Mouse (Mus musculus) kidney, adult 2 months (tissue): Measurements from ENCODE around the gene Foxp1. TPM values are rescaled to one million over a fixed set of nuclear protein-coding genes. Genes with fewer than 3 reads are reported as not detected.

Experiments
- DNase-seq: peaks from one replicate; pipeline ENCODE4 v3.0.0; 2021
- H3K27ac ChIP-seq: fragments of 200-500 bp; 2 replicates; pipeline ENCODE4 v1.5.1; 2012; ENCODE audit warnings: low read depth, low read length, control low read depth, inconsistent platforms; ENCODE audit not compliant: insufficient read depth
- H3K27me3 ChIP-seq: fragments of 200-500 bp; replicated peaks from 2 replicates; pipeline ENCODE4 v1.6.1; 2012; ENCODE audit warnings: mild to moderate bottlenecking, moderate library complexity, low read length, inconsistent platforms; ENCODE audit not compliant: control insufficient read depth, insufficient read depth
- H3K36me3 ChIP-seq: fragments of 200-500 bp; 2 replicates; pipeline ENCODE4 v1.6.1; 2012; ENCODE audit warnings: mild to moderate bottlenecking, moderate library complexity, low read length, inconsistent platforms; ENCODE audit not compliant: control insufficient read depth, insufficient read depth
- H3K4me1 ChIP-seq: fragments of 200-500 bp; 2 replicates; pipeline ENCODE4 v1.6.1; 2011; ENCODE audit warnings: low read length; ENCODE audit not compliant: control insufficient read depth, insufficient read depth
- H3K4me3 ChIP-seq: fragments of 200-500 bp; 2 replicates; pipeline ENCODE4 v1.5.1; 2011; ENCODE audit warnings: mild to moderate bottlenecking, low read depth, low read length, control low read depth; ENCODE audit not compliant: insufficient read depth
- CTCF ChIP-seq: fragments of 200-500 bp; conservative IDR thresholded peaks from 2 replicates; pipeline ENCODE4 v1.5.1; 2011; ENCODE audit warnings: low read depth, mild to moderate bottlenecking, control low read depth, low read length, moderate library complexity, mixed read lengths; ENCODE audit not compliant: insufficient read depth, insufficient read length
- POLR2A ChIP-seq: fragments of 200-500 bp; IDR thresholded peaks from one replicate; pipeline ENCODE4 v1.6.1; 2011; ENCODE audit warnings: low read depth, low read length, control low read depth
- WGBS: fragments of 180-500 bp; shearing (Covaris S2); methylation state at CpG from one replicate; pipeline ENCODE4 v1.1.7; 2018; 5-methylcytosine and 5-hydroxymethylcytosine counted together
- polyA plus RNA-seq: library from polyadenylated mRNA; depleted of rRNA; stranded (reverse); fragments of >200 nt; gene quantifications from 2 replicates; pipeline ENCODE4 v1.2.3, GENCODE M21; 2012

The Foxp1 gene
- polyA plus RNA-seq, 1 experiment = 32.8 TPM

DNA sequence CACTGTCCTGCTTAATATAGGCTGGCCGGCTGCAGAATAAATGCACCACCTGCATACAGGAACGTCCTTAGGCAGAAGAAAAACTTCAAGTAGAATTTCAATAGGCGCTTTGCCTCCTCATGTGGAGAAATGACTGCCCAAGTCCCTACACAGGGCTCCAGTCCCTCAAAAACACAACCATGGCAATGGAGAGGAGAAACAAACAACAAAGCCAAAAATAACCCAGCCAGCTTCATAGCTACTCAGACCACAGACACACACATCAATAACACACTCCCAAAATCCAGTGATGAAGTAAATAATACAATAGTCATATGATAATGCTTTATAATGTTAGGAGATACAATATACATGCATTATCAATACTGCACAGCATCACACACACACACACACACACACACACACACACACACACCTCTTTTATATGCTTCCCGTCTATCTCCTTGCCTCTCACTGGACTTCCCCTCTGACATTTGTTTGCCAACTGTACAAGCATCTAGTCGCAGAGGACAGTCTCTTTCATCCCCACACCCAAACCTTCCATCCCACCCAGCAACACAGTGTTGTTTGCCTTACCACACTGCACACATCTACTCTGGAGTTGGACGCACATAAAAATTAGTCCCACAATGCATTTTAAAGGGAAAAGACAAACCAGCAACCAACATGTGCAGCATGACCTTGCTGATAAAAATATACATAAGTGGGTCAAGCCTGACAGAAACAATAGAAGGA lies 162.6 kb downstream of the Foxp1 start:
- no peak for DNase-seq
- no peak overlapping the region for H3K4me3 ChIP-seq
- 78% methylated on average over 6 of the region's 6 CpGs for WGBS

GRCm38 (mm10) chr6:99359036-99359698 lies 163.4 kb downstream of the Foxp1 start:
- no peak for DNase-seq

More for the DNA sequence above, 162.6 kb downstream of the Foxp1 start:
- H3K4me1 ChIP-seq = no peaks in the 10 kb centered on the region
- no peaks in the 10 kb centered on the region for H3K27me3 ChIP-seq
- no peaks in the 10 kb centered on the region for H3K36me3 ChIP-seq
- no peak overlapping the region for H3K27ac ChIP-seq
- no peak for TF ChIP-seq CTCF

GRCm38 (mm10) chr6:99357931-99358330 lies 164.6 kb downstream of the Foxp1 start:
- WGBS = 91% methylated on average over 2 of the region's 2 CpGs
- DNase-seq = no peak
- no peaks in the 10 kb centered on the region for H3K36me3 ChIP-seq
- H3K27me3 ChIP-seq = no peaks in the 10 kb centered on the region
- no peak overlapping the region for H3K27ac ChIP-seq
- no peak for TF ChIP-seq CTCF
- TF ChIP-seq POLR2A = no peak
- H3K4me1 ChIP-seq = no peaks in the 10 kb centered on the region
- no peak overlapping the region for H3K4me3 ChIP-seq

More at GRCm38 (mm10) chr6:99359036-99359698, 163.4 kb downstream of the Foxp1 start:
- 81% methylated on average over 9 of the region's 9 CpGs for WGBS
- Histone ChIP-seq H3K27ac (no peak overlapping the region), H3K36me3 (no peaks in the 10 kb centered on the region), H3K4me3 (no peak overlapping the region), H3K4me1 (no peaks in the 10 kb centered on the region), H3K27me3 (no peaks in the 10 kb centered on the region)
- TF ChIP-seq CTCF (no peak), POLR2A (no peak)

- 85% methylated on average over 2 of the region's 2 CpGs for WGBS
- no peak overlapping the region for H3K27ac ChIP-seq
- H3K27me3 ChIP-seq = no peaks in the 10 kb centered on the region
- no peak for DNase-seq
- H3K4me1 ChIP-seq = no peaks in the 10 kb centered on the region
- H3K4me3 ChIP-seq = no peak overlapping the region
- H3K36me3 ChIP-seq = no peaks in the 10 kb centered on the region
- TF ChIP-seq CTCF = no peak
- TF ChIP-seq POLR2A = no peak
Measured at GRCm38 (mm10) chr6:99354338-99354737, 168.2 kb downstream of the Foxp1 start.

- DNase-seq = no peak
- Histone ChIP-seq H3K4me3 (no peak overlapping the region), H3K4me1 (no peaks in the 10 kb centered on the region), H3K27ac (no peak overlapping the region), H3K27me3 (no peaks in the 10 kb centered on the region), H3K36me3 (no peaks in the 10 kb centered on the region)
- TF ChIP-seq POLR2A (no peak), CTCF (no peak)
- 87% methylated on average over 2 of the region's 2 CpGs for WGBS
Measured at GRCm38 (mm10) chr6:99353441-99353840, 169.1 kb downstream of the Foxp1 start.

GRCm38 (mm10) chr6:99350566-99350965 lies 172.0 kb downstream of the Foxp1 start:
- DNase-seq = no peak
- WGBS = 75% methylated on average over 3 of the region's 3 CpGs
- H3K27ac ChIP-seq = no peak overlapping the region
- no peaks in the 10 kb centered on the region for H3K4me1 ChIP-seq
- H3K36me3 ChIP-seq = no peaks in the 10 kb centered on the region
- no peaks in the 10 kb centered on the region for H3K27me3 ChIP-seq
- TF ChIP-seq CTCF = no peak
- no peak for TF ChIP-seq POLR2A
- no peak overlapping the region for H3K4me3 ChIP-seq

DNA sequence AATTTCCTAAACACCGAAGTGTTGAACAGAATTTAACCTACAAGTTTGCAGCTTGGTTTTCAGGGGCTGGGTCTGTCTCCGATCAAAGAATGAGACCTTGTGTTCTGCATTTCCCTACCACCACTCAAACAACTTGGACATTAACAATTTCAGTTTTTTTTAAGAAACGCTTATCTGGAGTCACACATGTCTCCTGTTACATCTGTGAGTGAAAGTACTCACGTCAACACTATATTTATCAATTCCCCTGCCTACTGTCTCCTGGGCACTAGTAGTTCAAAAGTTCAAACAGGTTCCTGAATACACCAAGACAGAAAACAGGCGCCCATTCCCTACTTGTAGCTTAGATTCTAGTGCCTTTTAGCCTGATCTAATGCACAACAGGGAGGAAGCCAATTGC lies 172.4 kb downstream of the Foxp1 start:
- DNase-seq = no peak
- no peaks in the 10 kb centered on the region for H3K4me1 ChIP-seq
- H3K4me3 ChIP-seq = no peak overlapping the region
- H3K36me3 ChIP-seq = no peaks in the 10 kb centered on the region
- H3K27me3 ChIP-seq = no peaks in the 10 kb centered on the region
- H3K27ac ChIP-seq = no peak overlapping the region
- WGBS = 86% methylated on average over 5 of the region's 5 CpGs
- no peak for TF ChIP-seq CTCF
- TF ChIP-seq POLR2A = no peak
